Mouse (Mus musculus) erythroblast, embryonic 14.5 days (primary cell): ENCODE measurements around the gene Sbds.

Source experiments
- GATA1 ChIP-seq: IDR thresholded peaks from 2 replicates; pipeline ENCODE4 v1.6.1; 2012; ENCODE audit warnings: low read length, inconsistent platforms, mixed read lengths
- TAL1 ChIP-seq: IDR thresholded peaks from 3 replicates; pipeline ENCODE4 v1.6.1; 2012; ENCODE audit warnings: low read length, inconsistent platforms, mixed read lengths

DNA sequence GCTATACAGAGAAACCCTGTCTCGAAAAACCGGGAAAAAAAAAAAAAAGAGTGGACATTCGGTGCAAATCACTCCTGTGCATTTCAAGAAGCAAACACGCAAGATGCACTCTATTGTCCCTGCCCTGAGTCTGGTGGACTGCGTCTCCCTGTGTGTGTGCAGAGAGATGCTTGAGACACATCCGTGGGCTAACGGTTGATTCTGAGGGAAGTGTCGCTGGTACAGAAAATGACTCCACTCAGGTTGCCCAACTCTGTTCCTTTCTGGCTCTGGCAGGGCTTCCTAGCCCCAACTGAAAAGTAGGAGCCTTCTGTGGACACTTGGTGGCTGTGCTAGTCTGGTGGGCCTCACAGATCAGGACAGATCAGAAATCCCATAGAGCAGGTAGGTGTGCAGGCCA lies 19.0 kb downstream of the Sbds start:
- TF ChIP-seq TAL1 (no peak), GATA1 (no peak)
